Mouse (Mus musculus): Measurements from ENCODE around the gene Olfr419.

DNA sequence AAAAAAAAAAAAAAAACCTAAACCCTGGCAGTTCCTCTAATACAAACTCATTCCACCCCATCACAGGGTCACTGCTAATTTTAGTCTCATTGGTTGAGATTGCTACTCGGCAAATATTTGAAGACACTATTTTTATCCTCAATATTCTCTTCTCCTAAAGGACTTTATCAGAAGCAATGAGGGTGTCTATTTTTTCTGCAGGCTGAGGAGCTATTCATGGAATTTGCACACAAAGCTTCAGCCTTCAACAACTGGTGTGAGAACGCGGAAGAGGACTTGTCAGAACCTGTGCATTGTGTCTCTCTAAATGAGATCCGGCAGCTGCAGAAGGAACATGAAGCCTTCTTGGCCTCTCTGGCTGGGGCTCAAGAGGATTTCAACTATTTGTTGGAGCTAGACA is 11.9 kb downstream of the Olfr419 start:
- TF ChIP-seq CTCF (IDR thresholded peaks at IDR 0.05; ENCODE audit: low read depth) (no peak), EP300 (IDR thresholded peaks at IDR 0.05; ENCODE audit: low read depth) (no peak)

All from liver, embryonic 14.5 days (tissue).